Mouse (Mus musculus) fat pad, adult 2 months (tissue): ENCODE measurements at regions not wholly inside any gene's neighbourhood (a gene's known extent, or its start where the extent isn't known, plus 50 kb on each side); places are given as distances from the start of the nearest gene placed in this dataset.
"Not testable (repeated sequence)": the region's sequence is repeated elsewhere in the genome, so short reads cannot be mapped to it uniquely, and the experiment has no call there.

Experiments used
- DNase-seq: peaks from one replicate; pipeline ENCODE4 v3.0.0-alpha.2; 2011; ENCODE audit warnings: low read depth, low spot score; ENCODE audit errors: extremely low read depth

DNA sequence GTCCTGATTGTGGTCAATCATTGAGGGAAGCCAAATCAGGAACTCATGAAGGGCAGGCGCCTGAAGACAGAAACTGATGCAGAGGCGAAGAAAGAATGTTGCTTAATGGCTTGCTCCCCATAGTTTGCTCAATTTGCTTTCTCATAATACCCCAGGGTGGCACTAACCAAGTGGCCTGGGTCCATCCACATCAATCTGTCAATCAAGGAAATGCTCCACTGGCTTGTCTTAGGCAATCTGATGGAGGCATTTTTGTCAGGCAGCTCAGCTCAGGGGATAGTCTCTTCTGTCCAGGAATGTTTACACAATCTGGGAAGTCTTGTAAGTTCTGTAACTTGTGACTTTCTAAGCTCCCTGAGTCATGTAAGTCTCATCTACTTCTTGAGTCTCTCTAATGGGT is 50.0 kb upstream of the Klhl24 start:
- peak; percentile 68 for DNase-seq

DNA sequence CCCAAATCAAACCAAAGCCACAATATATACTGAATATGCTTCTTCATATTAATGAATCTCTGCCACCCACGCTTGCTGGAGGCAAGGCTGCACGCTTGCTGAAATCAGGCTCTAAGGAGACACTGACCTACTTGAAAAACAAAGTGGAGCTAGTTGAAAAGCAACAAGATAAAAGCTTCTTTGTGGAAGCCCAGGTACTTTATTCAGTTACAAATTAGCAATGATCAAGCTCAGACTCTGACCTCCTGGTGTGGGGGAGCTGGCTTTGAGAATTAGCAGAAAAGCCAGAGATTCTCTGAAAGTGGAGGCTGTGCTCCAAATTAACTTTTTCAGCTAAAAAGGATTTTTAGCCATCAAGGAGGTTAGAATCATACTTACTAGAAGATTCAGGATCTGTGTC is 52.3 kb upstream of the Klhl6 start:
- not testable (repeated sequence) for DNase-seq

DNA sequence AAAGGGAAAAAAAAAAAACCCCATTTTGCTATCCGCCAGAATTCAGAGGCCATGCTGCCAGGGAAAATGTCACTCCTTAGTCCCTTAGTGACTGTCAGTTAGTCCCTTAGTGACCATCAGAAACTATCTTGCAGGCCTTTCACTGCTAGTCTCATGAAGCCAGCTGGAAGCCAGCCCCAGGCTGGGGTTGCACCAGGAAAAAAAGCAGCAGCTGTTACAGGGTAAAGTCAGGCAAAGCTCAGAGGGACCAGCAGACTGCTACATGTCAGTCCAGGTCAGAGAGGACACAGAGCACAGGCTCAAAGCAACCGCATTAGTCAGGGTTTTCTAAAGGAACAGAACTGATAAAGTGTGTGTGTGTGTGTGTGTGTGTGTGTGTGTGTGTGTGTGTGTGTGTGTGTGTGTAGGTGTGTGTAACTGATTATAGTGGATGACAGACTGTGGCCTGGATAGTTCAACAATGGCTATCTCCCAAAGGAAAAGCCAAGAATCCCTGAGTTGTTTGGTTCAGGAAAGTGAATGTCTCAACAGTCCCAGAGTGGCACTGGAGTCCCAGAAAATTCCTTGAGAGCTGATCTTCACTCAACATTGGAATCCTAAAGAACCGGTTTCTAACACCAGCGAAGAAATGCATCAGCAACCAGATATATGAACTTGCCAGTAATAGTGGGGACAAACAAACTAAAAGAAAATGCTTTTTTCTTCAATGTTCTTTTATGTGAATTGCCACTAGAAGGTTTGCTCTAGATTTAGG is 49.7 kb upstream of the Klhl6 start:
- DNase-seq, result no peak
